Mouse (Mus musculus): ENCODE results near the gene Fam160a1.

Fam160a1 gene

GRCm38 (mm10) chr3:85827283-85827682, 10.2 kb upstream of the Fam160a1 start:
- DNase-seq (ENCODE audit: low spot score), result no peak

- no peak for DNase-seq (ENCODE audit: low spot score)
Measured at GRCm38 (mm10) chr3:85820839-85821548, 3.9 kb upstream of the Fam160a1 start.

- DNase-seq (ENCODE audit: low spot score), result no peak
Measured at GRCm38 (mm10) chr3:85819319-85819718, 2.2 kb upstream of the Fam160a1 start.

- DNase-seq (ENCODE audit: low spot score), result peak; percentile 70
Measured at GRCm38 (mm10) chr3:85814241-85814640, 2.9 kb downstream of the Fam160a1 start.

- DNase-seq (ENCODE audit: low spot score), result peak; percentile 8
Measured at GRCm38 (mm10) chr3:85813101-85814014, 3.7 kb downstream of the Fam160a1 start.

- DNase-seq (ENCODE audit: low spot score), result no peak
Measured at GRCm38 (mm10) chr3:85812010-85812409, 5.1 kb downstream of the Fam160a1 start.

GRCm38 (mm10) chr3:85793166-85793565, 23.9 kb downstream of the Fam160a1 start:
- DNase-seq (ENCODE audit: low spot score), result no peak

- no peak for DNase-seq (ENCODE audit: low spot score)
Measured at GRCm38 (mm10) chr3:85789748-85790147, 27.3 kb downstream of the Fam160a1 start.

GRCm38 (mm10) chr3:85786501-85786900, 30.6 kb downstream of the Fam160a1 start:
- no peak for DNase-seq (ENCODE audit: low spot score)

GRCm38 (mm10) chr3:85780906-85781305, 36.2 kb downstream of the Fam160a1 start:
- no peak for DNase-seq (ENCODE audit: low spot score)

GRCm38 (mm10) chr3:85780332-85780731, 36.8 kb downstream of the Fam160a1 start:
- DNase-seq (ENCODE audit: low spot score), result no peak

GRCm38 (mm10) chr3:85777841-85778240, 39.2 kb downstream of the Fam160a1 start:
- no peak for DNase-seq (ENCODE audit: low spot score)

- no peak for DNase-seq (ENCODE audit: low spot score)
Measured at GRCm38 (mm10) chr3:85777356-85777755, 39.7 kb downstream of the Fam160a1 start.

- no peak for DNase-seq (ENCODE audit: low spot score)
Measured at GRCm38 (mm10) chr3:85776707-85777106, 40.4 kb downstream of the Fam160a1 start.

GRCm38 (mm10) chr3:85776126-85776525, 41.0 kb downstream of the Fam160a1 start:
- no peak for DNase-seq (ENCODE audit: low spot score)

GRCm38 (mm10) chr3:85773886-85774285, 43.2 kb downstream of the Fam160a1 start:
- DNase-seq (ENCODE audit: low spot score), result peak; percentile 26

GRCm38 (mm10) chr3:85773425-85773824, 43.7 kb downstream of the Fam160a1 start:
- no peak for DNase-seq (ENCODE audit: low spot score)

- DNase-seq (ENCODE audit: low spot score), result no peak
Measured at GRCm38 (mm10) chr3:85764937-85765337, 52.2 kb downstream of the Fam160a1 start.

GRCm38 (mm10) chr3:85764008-85764834, 52.9 kb downstream of the Fam160a1 start:
- DNase-seq (ENCODE audit: low spot score), result no peak

GRCm38 (mm10) chr3:85757944-85758343, 59.1 kb downstream of the Fam160a1 start:
- no peak for DNase-seq (ENCODE audit: low spot score)

- no peak for DNase-seq (ENCODE audit: low spot score)
Measured at GRCm38 (mm10) chr3:85757435-85757834, 59.7 kb downstream of the Fam160a1 start.

GRCm38 (mm10) chr3:85749348-85749747, 67.7 kb downstream of the Fam160a1 start:
- DNase-seq (ENCODE audit: low spot score), result no peak
